Mouse (Mus musculus) ovary, postnatal 10 days (tissue): ENCODE data around the gene Ccdc54.

Source experiments
- DNase-seq: peaks from one replicate; pipeline ENCODE4 v3.0.0; 2022; ENCODE audit warnings: low spot score

Ccdc54 gene

GRCm38 (mm10) chr16:50591054-50591453 is at the start of gene Ccdc54:
Gene Ccdc54, minus strand, starts transcription at chr16:50591154.
- DNase-seq, result no peak

- DNase-seq, result no peak
Observed at GRCm38 (mm10) chr16:50632585-50632984, 41.6 kb upstream of the Ccdc54 start.

- DNase-seq, result no peak
Observed at GRCm38 (mm10) chr16:50615569-50615968, 24.6 kb upstream of the Ccdc54 start.

- DNase-seq, result no peak
Observed at GRCm38 (mm10) chr16:50612944-50613343, 22.0 kb upstream of the Ccdc54 start.

GRCm38 (mm10) chr16:50610580-50610979 is 19.6 kb upstream of the Ccdc54 start:
- DNase-seq, result no peak

- DNase-seq, result no peak
Observed at GRCm38 (mm10) chr16:50607776-50608562, 17.0 kb upstream of the Ccdc54 start.

- DNase-seq, result no peak
Observed at GRCm38 (mm10) chr16:50604826-50605225, 13.9 kb upstream of the Ccdc54 start.

- DNase-seq, result no peak
Observed at GRCm38 (mm10) chr16:50601947-50602346, 11.0 kb upstream of the Ccdc54 start.

GRCm38 (mm10) chr16:50600665-50601064 is 9.7 kb upstream of the Ccdc54 start:
- no peak for DNase-seq

- no peak for DNase-seq
Observed at GRCm38 (mm10) chr16:50596679-50597078, 5.7 kb upstream of the Ccdc54 start.

GRCm38 (mm10) chr16:50596171-50596570 is 5.2 kb upstream of the Ccdc54 start:
- no peak for DNase-seq

- DNase-seq, result no peak
Observed at GRCm38 (mm10) chr16:50594876-50595275, 3.9 kb upstream of the Ccdc54 start.

GRCm38 (mm10) chr16:50593361-50593760 is 2.4 kb upstream of the Ccdc54 start:
- DNase-seq, result no peak

- no peak for DNase-seq
Observed at GRCm38 (mm10) chr16:50589574-50590151, 1.3 kb downstream of the Ccdc54 start.

- no peak for DNase-seq
Observed at GRCm38 (mm10) chr16:50588191-50588590, 2.8 kb downstream of the Ccdc54 start.

- DNase-seq, result no peak
Observed at GRCm38 (mm10) chr16:50587139-50587538, 3.8 kb downstream of the Ccdc54 start.

- no peak for DNase-seq
Observed at GRCm38 (mm10) chr16:50578361-50578760, 12.6 kb downstream of the Ccdc54 start.

GRCm38 (mm10) chr16:50572557-50572956 is 18.4 kb downstream of the Ccdc54 start:
- DNase-seq, result no peak

- no peak for DNase-seq
Observed at GRCm38 (mm10) chr16:50559163-50559771, 31.7 kb downstream of the Ccdc54 start.

GRCm38 (mm10) chr16:50553828-50554227 is 37.1 kb downstream of the Ccdc54 start:
- no peak for DNase-seq

GRCm38 (mm10) chr16:50551871-50552528 is 39.0 kb downstream of the Ccdc54 start:
- no peak for DNase-seq

- DNase-seq, result no peak
Observed at GRCm38 (mm10) chr16:50550927-50551326, 40.0 kb downstream of the Ccdc54 start.
